Mouse (Mus musculus): Measurements from ENCODE around the gene Fcrl5. TPM values are rescaled to one million over a fixed set of nuclear protein-coding genes. Genes with fewer than 3 reads are reported as not detected.

Fcrl5 gene
- polyA plus RNA-seq (2015; fragmentation: Nextera tagmentation; extraction: Ambion mirVana), result not detected in 2 replicates

- ATAC-seq (ENCODE audit: insufficient read depth, low FRiP score), result no peak
- 87% methylated on average over 5 of the region's 5 CpGs for WGBS
These were observed at the start of gene Fcrl5 for GRCm38 (mm10) chr3:87435479-87435878. TSS of gene Fcrl5 (plus strand) at chr3:87435773.

DNA sequence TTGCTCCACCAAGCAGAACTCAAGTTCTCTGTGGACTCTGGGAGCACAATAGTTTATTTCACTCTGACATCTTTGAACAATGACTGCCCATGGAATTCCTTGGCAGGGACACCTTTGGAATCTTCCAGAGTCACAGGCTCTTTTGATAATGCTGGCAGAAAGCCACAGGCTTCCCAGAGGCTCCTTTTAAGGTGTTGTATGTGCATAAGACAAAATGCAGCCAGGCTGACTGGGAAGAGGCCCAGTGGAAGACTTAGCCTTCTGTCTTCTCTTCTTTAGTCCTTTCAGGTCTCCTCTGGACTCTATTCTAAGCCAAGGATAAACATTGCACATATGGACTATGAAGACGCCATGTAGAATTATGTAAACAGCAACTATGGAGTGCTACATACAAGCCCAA is 44.6 kb upstream of the Fcrl5 start:
- peak; percentile 73; the same call in 1 of the 2 replicates for ATAC-seq (ENCODE audit: insufficient read depth, low FRiP score)
- Histone ChIP-seq H3K4me3 (replicated peaks; ENCODE audit: low read length) (no peak overlapping the region), H3K36me3 (ENCODE audit: control insufficient read depth, insufficient read depth, low read length) (no peaks in the 10 kb centered on the region), H3K4me1 (ENCODE audit: control insufficient read depth, insufficient read depth, low read length) (no peaks in the 10 kb centered on the region), H3K27ac (ENCODE audit: low read length) (peak overlapping the region; percentile 71), H3K4me2 (ENCODE audit: low read depth, low read length) (no peak overlapping the region), H3K9me3 (replicated peaks; ENCODE audit: control insufficient read depth, low read length) (no peaks in the 10 kb centered on the region), H3K9ac (ENCODE audit: low read length) (no peak overlapping the region), H3K27me3 (ENCODE audit: control insufficient read depth, insufficient read depth, low read length) (no peaks in the 10 kb centered on the region)
- WGBS, result 50% methylated on average over 1 of the region's 1 CpGs

More at GRCm38 (mm10) chr3:87435479-87435878, at the start of gene Fcrl5:
- Histone ChIP-seq H3K4me1 (ENCODE audit: control insufficient read depth, insufficient read depth, low read length) (no peaks in the 10 kb centered on the region), H3K27ac (ENCODE audit: low read length) (no peak within 1 kb of the TSS), H3K9ac (ENCODE audit: low read length) (no peak within 1 kb of the TSS), H3K4me3 (replicated peaks; ENCODE audit: low read length) (no peak within 1 kb of the TSS), H3K4me2 (ENCODE audit: low read depth, low read length) (no peak within 1 kb of the TSS), H3K27me3 (ENCODE audit: control insufficient read depth, insufficient read depth, low read length) (no peaks in the 10 kb centered on the region), H3K9me3 (replicated peaks; ENCODE audit: control insufficient read depth, low read length) (no peaks in the 10 kb centered on the region), H3K36me3 (ENCODE audit: control insufficient read depth, insufficient read depth, low read length) (no peaks in the 10 kb centered on the region)

- Histone ChIP-seq H3K4me1 (ENCODE audit: control insufficient read depth, insufficient read depth, low read length) (no peaks in the 10 kb centered on the region), H3K4me3 (replicated peaks; ENCODE audit: low read length) (no peak overlapping the region), H3K27ac (ENCODE audit: low read length) (no peak overlapping the region), H3K9me3 (replicated peaks; ENCODE audit: control insufficient read depth, low read length) (no peaks in the 10 kb centered on the region), H3K36me3 (ENCODE audit: control insufficient read depth, insufficient read depth, low read length) (no peaks in the 10 kb centered on the region), H3K4me2 (ENCODE audit: low read depth, low read length) (no peak overlapping the region), H3K9ac (ENCODE audit: low read length) (no peak overlapping the region), H3K27me3 (ENCODE audit: control insufficient read depth, insufficient read depth, low read length) (no peaks in the 10 kb centered on the region)
- WGBS, result 72% methylated on average over 4 of the region's 4 CpGs
- no peak for ATAC-seq (ENCODE audit: insufficient read depth, low FRiP score)
These were observed 36.8 kb upstream of the Fcrl5 start for GRCm38 (mm10) chr3:87398809-87399208.

DNA sequence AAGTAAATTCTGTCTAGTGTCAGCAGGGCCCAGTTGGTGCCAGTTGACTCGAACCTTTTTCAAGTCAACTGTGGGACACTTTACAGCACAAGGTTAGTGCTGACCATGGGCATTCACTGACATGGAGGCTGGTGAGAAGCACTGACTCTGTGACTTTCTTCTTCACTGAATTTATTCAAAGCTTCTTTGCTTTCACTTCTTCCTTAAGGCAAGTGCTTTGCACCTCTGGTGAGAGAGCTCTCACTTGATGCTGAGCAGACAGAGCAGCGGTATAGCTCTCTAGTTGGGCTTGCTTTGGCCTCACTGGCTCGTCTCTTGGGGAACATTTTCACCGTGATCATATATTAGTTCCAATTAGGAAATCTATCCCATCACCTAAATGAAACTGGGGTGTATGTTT is 35.7 kb upstream of the Fcrl5 start:
- no peak overlapping the region for H3K4me3 ChIP-seq (replicated peaks; ENCODE audit: low read length)
- H3K9me3 ChIP-seq (replicated peaks; ENCODE audit: control insufficient read depth, low read length), result no peaks in the 10 kb centered on the region
- no peaks in the 10 kb centered on the region for H3K36me3 ChIP-seq (ENCODE audit: control insufficient read depth, insufficient read depth, low read length)
- H3K27me3 ChIP-seq (ENCODE audit: control insufficient read depth, insufficient read depth, low read length), result no peaks in the 10 kb centered on the region
- no peak for ATAC-seq (ENCODE audit: insufficient read depth, low FRiP score)
- 79% methylated on average over 4 of the region's 4 CpGs for WGBS
- no peak overlapping the region for H3K4me2 ChIP-seq (ENCODE audit: low read depth, low read length)
- no peak overlapping the region for H3K27ac ChIP-seq (ENCODE audit: low read length)
- no peaks in the 10 kb centered on the region for H3K4me1 ChIP-seq (ENCODE audit: control insufficient read depth, insufficient read depth, low read length)
- no peak overlapping the region for H3K9ac ChIP-seq (ENCODE audit: low read length)

DNA sequence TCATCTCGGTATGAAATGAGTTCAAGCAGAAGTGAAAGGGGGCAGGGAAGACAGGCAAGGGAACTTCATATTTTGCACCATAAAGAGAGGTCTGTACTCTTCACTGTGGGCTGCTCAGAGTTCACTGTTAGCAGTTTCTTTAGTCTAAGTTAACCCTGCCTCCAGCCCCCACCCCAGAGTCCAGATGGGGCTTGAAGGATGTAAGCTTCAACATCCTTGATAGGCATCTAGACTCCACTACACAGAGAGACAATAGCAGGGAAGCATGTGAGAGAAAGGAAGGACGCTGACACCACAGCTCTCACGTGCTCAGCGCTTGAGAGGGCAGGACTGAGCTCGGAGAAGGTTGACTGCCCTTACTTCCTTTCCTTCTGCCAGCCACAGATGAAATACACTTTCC is 34.3 kb upstream of the Fcrl5 start:
- H3K4me3 ChIP-seq (replicated peaks; ENCODE audit: low read length), result no peak overlapping the region
- no peaks in the 10 kb centered on the region for H3K9me3 ChIP-seq (replicated peaks; ENCODE audit: control insufficient read depth, low read length)
- no peak for ATAC-seq (ENCODE audit: insufficient read depth, low FRiP score)
- H3K9ac ChIP-seq (ENCODE audit: low read length), result no peak overlapping the region
- no peaks in the 10 kb centered on the region for H3K36me3 ChIP-seq (ENCODE audit: control insufficient read depth, insufficient read depth, low read length)
- no peaks in the 10 kb centered on the region for H3K27me3 ChIP-seq (ENCODE audit: control insufficient read depth, insufficient read depth, low read length)
- 53% methylated on average over 5 of the region's 5 CpGs for WGBS
- no peak overlapping the region for H3K4me2 ChIP-seq (ENCODE audit: low read depth, low read length)
- H3K27ac ChIP-seq (ENCODE audit: low read length), result no peak overlapping the region
- H3K4me1 ChIP-seq (ENCODE audit: control insufficient read depth, insufficient read depth, low read length), result no peaks in the 10 kb centered on the region

- ATAC-seq (ENCODE audit: insufficient read depth, low FRiP score), result no peak
- WGBS, result 24% methylated on average over 4 of the region's 4 CpGs
- H3K36me3 ChIP-seq (ENCODE audit: control insufficient read depth, insufficient read depth, low read length), result no peaks in the 10 kb centered on the region
- H3K4me2 ChIP-seq (ENCODE audit: low read depth, low read length), result no peak overlapping the region
- no peak overlapping the region for H3K4me3 ChIP-seq (replicated peaks; ENCODE audit: low read length)
- H3K9ac ChIP-seq (ENCODE audit: low read length), result no peak overlapping the region
- H3K4me1 ChIP-seq (ENCODE audit: control insufficient read depth, insufficient read depth, low read length), result no peaks in the 10 kb centered on the region
- H3K27ac ChIP-seq (ENCODE audit: low read length), result no peak overlapping the region
- no peaks in the 10 kb centered on the region for H3K9me3 ChIP-seq (replicated peaks; ENCODE audit: control insufficient read depth, low read length)
- H3K27me3 ChIP-seq (ENCODE audit: control insufficient read depth, insufficient read depth, low read length), result no peaks in the 10 kb centered on the region
These were observed 27.4 kb upstream of the Fcrl5 start for GRCm38 (mm10) chr3:87408171-87408570.

- ATAC-seq (ENCODE audit: insufficient read depth, low FRiP score), result no peak
- no peak overlapping the region for H3K4me3 ChIP-seq (replicated peaks; ENCODE audit: low read length)
- no peak overlapping the region for H3K4me2 ChIP-seq (ENCODE audit: low read depth, low read length)
- no peaks in the 10 kb centered on the region for H3K9me3 ChIP-seq (replicated peaks; ENCODE audit: control insufficient read depth, low read length)
- no peak overlapping the region for H3K27ac ChIP-seq (ENCODE audit: low read length)
- no peaks in the 10 kb centered on the region for H3K4me1 ChIP-seq (ENCODE audit: control insufficient read depth, insufficient read depth, low read length)
- H3K27me3 ChIP-seq (ENCODE audit: control insufficient read depth, insufficient read depth, low read length), result no peaks in the 10 kb centered on the region
- no peaks in the 10 kb centered on the region for H3K36me3 ChIP-seq (ENCODE audit: control insufficient read depth, insufficient read depth, low read length)
- 83% methylated on average over 4 of the region's 4 CpGs for WGBS
- no peak overlapping the region for H3K9ac ChIP-seq (ENCODE audit: low read length)
These were observed 26.2 kb upstream of the Fcrl5 start for GRCm38 (mm10) chr3:87409196-87409935.

- no peaks in the 10 kb centered on the region for H3K4me1 ChIP-seq (ENCODE audit: control insufficient read depth, insufficient read depth, low read length)
- no peak overlapping the region for H3K4me2 ChIP-seq (ENCODE audit: low read depth, low read length)
- no peaks in the 10 kb centered on the region for H3K27me3 ChIP-seq (ENCODE audit: control insufficient read depth, insufficient read depth, low read length)
- no peak for ATAC-seq (ENCODE audit: insufficient read depth, low FRiP score)
- no peaks in the 10 kb centered on the region for H3K36me3 ChIP-seq (ENCODE audit: control insufficient read depth, insufficient read depth, low read length)
- no peaks in the 10 kb centered on the region for H3K9me3 ChIP-seq (replicated peaks; ENCODE audit: control insufficient read depth, low read length)
- no peak overlapping the region for H3K4me3 ChIP-seq (replicated peaks; ENCODE audit: low read length)
- WGBS, result 82% methylated on average over 6 of the region's 6 CpGs
- no peak overlapping the region for H3K27ac ChIP-seq (ENCODE audit: low read length)
- H3K9ac ChIP-seq (ENCODE audit: low read length), result no peak overlapping the region
These were observed 25.0 kb upstream of the Fcrl5 start for GRCm38 (mm10) chr3:87410605-87411004.

DNA sequence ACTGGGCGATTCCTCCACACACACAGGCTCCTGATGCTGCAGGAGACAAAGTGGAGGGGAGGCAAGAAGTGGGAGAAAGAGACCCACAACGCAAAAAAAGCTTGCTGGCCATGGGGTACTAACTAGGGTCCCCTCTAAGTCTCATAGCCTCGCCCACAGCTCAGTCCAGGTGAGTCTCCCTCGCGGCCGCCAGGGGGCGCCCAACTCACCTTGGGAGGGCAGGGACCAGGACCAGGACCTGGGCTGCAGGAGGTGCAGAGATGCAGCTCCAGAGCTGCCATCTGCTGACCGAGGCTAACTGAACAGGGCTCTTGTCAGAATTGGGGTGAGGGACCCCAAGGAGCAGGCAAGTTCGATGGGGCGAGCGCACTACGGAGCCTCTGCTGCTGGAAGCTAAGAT is 24.4 kb upstream of the Fcrl5 start:
- Histone ChIP-seq H3K4me3 (replicated peaks; ENCODE audit: low read length) (no peak overlapping the region), H3K4me2 (ENCODE audit: low read depth, low read length) (no peak overlapping the region), H3K36me3 (ENCODE audit: control insufficient read depth, insufficient read depth, low read length) (no peaks in the 10 kb centered on the region), H3K9me3 (replicated peaks; ENCODE audit: control insufficient read depth, low read length) (no peaks in the 10 kb centered on the region), H3K9ac (ENCODE audit: low read length) (no peak overlapping the region), H3K27ac (ENCODE audit: low read length) (no peak overlapping the region), H3K4me1 (ENCODE audit: control insufficient read depth, insufficient read depth, low read length) (no peaks in the 10 kb centered on the region), H3K27me3 (ENCODE audit: control insufficient read depth, insufficient read depth, low read length) (no peaks in the 10 kb centered on the region)
- ATAC-seq (ENCODE audit: insufficient read depth, low FRiP score), result peak; percentile 47; the same call in 1 of the 2 replicates
- WGBS, result 8% methylated on average over 12 of the region's 12 CpGs
